Mouse (Mus musculus) forebrain, embryonic 12.5 days (tissue): Measurements from ENCODE around the gene Rfc5. TPM values are rescaled to one million over a fixed set of nuclear protein-coding genes. Genes with fewer than 3 reads are reported as not detected.
"Not testable (repeated sequence)": the region's sequence is repeated elsewhere in the genome, so short reads cannot be mapped to it uniquely, and the experiment has no call there.

ENCODE experiments used
- ATAC-seq: fragments of 200-750 bp; cut with Nextera tagmentation; 2 replicates; pipeline ENCODE4 v1.8.0; 2017; ENCODE audit warnings: moderate TSS enrichment; ENCODE audit not compliant: low FRiP score
- H3K27ac ChIP-seq: fragments of 300-500 bp; sonication (generic); 2 replicates; pipeline ENCODE4 v1.5.1; 2016; ENCODE audit warnings: mild to moderate bottlenecking
- H3K27me3 ChIP-seq: fragments of 300-500 bp; sonication (generic); 2 replicates; pipeline ENCODE4 v1.6.1; 2016; ENCODE audit warnings: mild to moderate bottlenecking
- H3K36me3 ChIP-seq: fragments of 300-500 bp; sonication (generic); replicated peaks from 2 replicates; pipeline ENCODE4 v1.6.1; 2016; ENCODE audit warnings: mild to moderate bottlenecking
- H3K4me1 ChIP-seq: fragments of 300-500 bp; sonication (generic); 2 replicates; pipeline ENCODE4 v1.6.1; 2016
- H3K4me2 ChIP-seq: fragments of 300-500 bp; sonication (generic); 2 replicates; pipeline ENCODE4 v1.6.1; 2016; ENCODE audit warnings: mild to moderate bottlenecking, moderate library complexity
- H3K4me3 ChIP-seq: fragments of 300-500 bp; sonication (generic); replicated peaks from 2 replicates; pipeline ENCODE4 v1.5.1; 2016; ENCODE audit warnings: mild to moderate bottlenecking
- H3K9ac ChIP-seq: fragments of 300-500 bp; sonication (generic); 2 replicates; pipeline ENCODE4 v1.6.1; 2016; ENCODE audit warnings: mild to moderate bottlenecking
- H3K9me3 ChIP-seq: fragments of 300-500 bp; sonication (generic); 2 replicates; pipeline ENCODE4 v1.6.1; 2016
- WGBS: fragments of 180-500 bp; shearing (Covaris S2); methylation state at CpG from one replicate; pipeline ENCODE4 v1.1.7; 2016; 5-methylcytosine and 5-hydroxymethylcytosine counted together
- polyA plus RNA-seq: library from polyadenylated mRNA; unstranded; fragments of >200 nt; fragmentation: Nextera tagmentation; extraction: Ambion mirVana; gene quantifications from 2 replicates; pipeline ENCODE4 v1.2.1, GENCODE M21; 2016

Gene Rfc5
- polyA plus RNA-seq, 1 experiment from 2014 or later, result 86.0 TPM

- Histone ChIP-seq H3K9ac (peak within 1 kb of the TSS; percentile 91), H3K27ac (peak within 1 kb of the TSS; percentile 90), H3K9me3 (no peaks in the 10 kb centered on the region), H3K4me1 (peaks cover 50% of the 10 kb centered on the region), H3K27me3 (0 out of 2 replicates have a peak, but pooled peaks cover 3% of the 10 kb centered on the region), H3K36me3 (no peaks in the 10 kb centered on the region), H3K4me2 (peak within 1 kb of the TSS; percentile 93), H3K4me3 (peak within 1 kb of the TSS; percentile 90)
- under 1% methylated on average over 36 of the region's 54 CpGs for WGBS
- ATAC-seq, result peak; percentile 80
Observed at GRCm38 (mm10) chr5:117357129-117357477, 31.7 kb downstream of the Rfc5 start, which contains the start of gene Wsb2. TSS of gene Wsb2 (plus strand) at chr5:117357304.

GRCm38 (mm10) chr5:117356365-117357128, 32.3 kb downstream of the Rfc5 start:
- peak overlapping the region; percentile 90 for H3K27ac ChIP-seq
- peak overlapping the region; percentile 93 for H3K4me2 ChIP-seq
- H3K9ac ChIP-seq, result peak overlapping the region; percentile 91
- ATAC-seq, result peak; percentile 52
- WGBS, result 0% methylated on average over 18 of the region's 24 CpGs
- 0 out of 2 replicates have a peak, but pooled peaks cover 3% of the 10 kb centered on the region for H3K27me3 ChIP-seq
- no peaks in the 10 kb centered on the region for H3K9me3 ChIP-seq
- peaks cover 48% of the 10 kb centered on the region for H3K4me1 ChIP-seq
- no peaks in the 10 kb centered on the region for H3K36me3 ChIP-seq
- H3K4me3 ChIP-seq, result peak overlapping the region; percentile 90

GRCm38 (mm10) chr5:117355648-117356303, 33.1 kb downstream of the Rfc5 start:
- Histone ChIP-seq H3K27ac (no peak overlapping the region), H3K4me1 (peaks cover 41% of the 10 kb centered on the region), H3K36me3 (no peaks in the 10 kb centered on the region), H3K4me2 (peak overlapping the region; percentile 93), H3K9ac (no peak overlapping the region), H3K4me3 (peak overlapping the region; percentile 90; the same call in 1 of the 2 replicates), H3K9me3 (no peaks in the 10 kb centered on the region), H3K27me3 (0 out of 2 replicates have a peak, but pooled peaks cover 3% of the 10 kb centered on the region)
- WGBS, result 55% methylated on average over 14 of the region's 14 CpGs
- ATAC-seq, result no peak

GRCm38 (mm10) chr5:117354121-117354520, 34.7 kb downstream of the Rfc5 start:
- ATAC-seq, result no peak
- Histone ChIP-seq H3K4me1 (peaks cover 24% of the 10 kb centered on the region), H3K27me3 (0 out of 2 replicates have a peak, but pooled peaks cover 3% of the 10 kb centered on the region), H3K4me2 (no peak overlapping the region), H3K9me3 (no peaks in the 10 kb centered on the region), H3K27ac (no peak overlapping the region), H3K9ac (no peak overlapping the region), H3K36me3 (no peaks in the 10 kb centered on the region), H3K4me3 (no peak overlapping the region)
- WGBS, result 75% methylated on average over 8 of the region's 8 CpGs

GRCm38 (mm10) chr5:117348279-117348678, 40.6 kb downstream of the Rfc5 start:
- Histone ChIP-seq H3K27ac (no peak overlapping the region), H3K4me2 (peak overlapping the region; percentile 21)

GRCm38 (mm10) chr5:117347838-117348237, 41.0 kb downstream of the Rfc5 start:
- no peaks in the 10 kb centered on the region for H3K36me3 ChIP-seq
- no peaks in the 10 kb centered on the region for H3K27me3 ChIP-seq
- ATAC-seq, result no peak
- H3K4me3 ChIP-seq, result no peak overlapping the region
- no peak overlapping the region for H3K27ac ChIP-seq
- no peaks in the 10 kb centered on the region for H3K9me3 ChIP-seq
- H3K9ac ChIP-seq, result no peak overlapping the region
- WGBS, result 93% methylated on average over 2 of the region's 2 CpGs
- H3K4me2 ChIP-seq, result no peak overlapping the region
- H3K4me1 ChIP-seq, result peaks cover 4% of the 10 kb centered on the region; the same call in 1 of the 2 replicates

More at GRCm38 (mm10) chr5:117348279-117348678, 40.6 kb downstream of the Rfc5 start:
- WGBS, result 23% methylated on average over 19 of the region's 19 CpGs
- ATAC-seq, result peak; percentile 67
- H3K9me3 ChIP-seq, result no peaks in the 10 kb centered on the region
- no peak overlapping the region for H3K9ac ChIP-seq
- H3K4me3 ChIP-seq, result no peak overlapping the region
- peaks cover 4% of the 10 kb centered on the region; the same call in 1 of the 2 replicates for H3K4me1 ChIP-seq
- no peaks in the 10 kb centered on the region for H3K36me3 ChIP-seq
- H3K27me3 ChIP-seq, result no peaks in the 10 kb centered on the region

GRCm38 (mm10) chr5:117347011-117347410, 41.8 kb downstream of the Rfc5 start:
- 88% methylated on average over 5 of the region's 5 CpGs for WGBS
- no peak overlapping the region for H3K9ac ChIP-seq

GRCm38 (mm10) chr5:117346281-117346680, 42.6 kb downstream of the Rfc5 start:
- no peak for ATAC-seq
- 57% methylated on average over 3 of the region's 3 CpGs for WGBS
- H3K9ac ChIP-seq, result no peak overlapping the region

More at GRCm38 (mm10) chr5:117347011-117347410, 41.8 kb downstream of the Rfc5 start:
- H3K36me3 ChIP-seq, result no peaks in the 10 kb centered on the region
- peaks cover 4% of the 10 kb centered on the region; the same call in 1 of the 2 replicates for H3K4me1 ChIP-seq
- no peaks in the 10 kb centered on the region for H3K9me3 ChIP-seq
- no peak overlapping the region for H3K27ac ChIP-seq
- H3K4me3 ChIP-seq, result no peak overlapping the region
- no peak for ATAC-seq
- no peak overlapping the region for H3K4me2 ChIP-seq
- H3K27me3 ChIP-seq, result no peaks in the 10 kb centered on the region

GRCm38 (mm10) chr5:117345432-117345976, 43.3 kb downstream of the Rfc5 start:
- no peaks in the 10 kb centered on the region for H3K27me3 ChIP-seq
- H3K27ac ChIP-seq, result no peak overlapping the region
- H3K36me3 ChIP-seq, result no peaks in the 10 kb centered on the region
- 80% methylated on average over 5 of the region's 5 CpGs for WGBS
- no peak overlapping the region for H3K4me2 ChIP-seq
- no peak for ATAC-seq
- no peaks in the 10 kb centered on the region for H3K9me3 ChIP-seq
- H3K4me1 ChIP-seq, result peaks cover 4% of the 10 kb centered on the region; the same call in 1 of the 2 replicates
- H3K4me3 ChIP-seq, result no peak overlapping the region
- H3K9ac ChIP-seq, result no peak overlapping the region

More at GRCm38 (mm10) chr5:117346281-117346680, 42.6 kb downstream of the Rfc5 start:
- Histone ChIP-seq H3K4me3 (no peak overlapping the region), H3K4me1 (peaks cover 4% of the 10 kb centered on the region; the same call in 1 of the 2 replicates), H3K36me3 (no peaks in the 10 kb centered on the region), H3K9me3 (no peaks in the 10 kb centered on the region), H3K27ac (no peak overlapping the region), H3K4me2 (no peak overlapping the region), H3K27me3 (no peaks in the 10 kb centered on the region)

GRCm38 (mm10) chr5:117344496-117344895, 44.4 kb downstream of the Rfc5 start:
- H3K4me3 ChIP-seq, H3K4me2 ChIP-seq, H3K9ac ChIP-seq, H3K27me3 ChIP-seq, ATAC-seq, H3K9me3 ChIP-seq, H3K36me3 ChIP-seq, H3K27ac ChIP-seq, H3K4me1 ChIP-seq: not testable (repeated sequence)
- WGBS, result 92% methylated on average over 5 of the region's 5 CpGs

- Histone ChIP-seq H3K9me3 (no peaks in the 10 kb centered on the region), H3K36me3 (no peaks in the 10 kb centered on the region), H3K9ac (no peak overlapping the region), H3K27ac (no peak overlapping the region), H3K4me2 (no peak overlapping the region), H3K4me1 (no peaks in the 10 kb centered on the region), H3K27me3 (no peaks in the 10 kb centered on the region), H3K4me3 (no peak overlapping the region)
- no peak for ATAC-seq
- 89% methylated on average over 6 of the region's 6 CpGs for WGBS
Observed at GRCm38 (mm10) chr5:117341896-117342295, 47.0 kb downstream of the Rfc5 start.

GRCm38 (mm10) chr5:117340081-117340480, 48.8 kb downstream of the Rfc5 start:
- no peak for ATAC-seq
- Histone ChIP-seq H3K9me3 (peaks cover under 1% of the 10 kb centered on the region; the same call in 1 of the 2 replicates), H3K9ac (no peak overlapping the region), H3K4me2 (no peak overlapping the region), H3K4me1 (no peaks in the 10 kb centered on the region), H3K27ac (no peak overlapping the region), H3K27me3 (no peaks in the 10 kb centered on the region), H3K4me3 (no peak overlapping the region), H3K36me3 (no peaks in the 10 kb centered on the region)
- WGBS, result 75% methylated on average over 6 of the region's 6 CpGs
